ENCODE assay signal across 24 mouse cellular contexts in the genomic region with DNA sequence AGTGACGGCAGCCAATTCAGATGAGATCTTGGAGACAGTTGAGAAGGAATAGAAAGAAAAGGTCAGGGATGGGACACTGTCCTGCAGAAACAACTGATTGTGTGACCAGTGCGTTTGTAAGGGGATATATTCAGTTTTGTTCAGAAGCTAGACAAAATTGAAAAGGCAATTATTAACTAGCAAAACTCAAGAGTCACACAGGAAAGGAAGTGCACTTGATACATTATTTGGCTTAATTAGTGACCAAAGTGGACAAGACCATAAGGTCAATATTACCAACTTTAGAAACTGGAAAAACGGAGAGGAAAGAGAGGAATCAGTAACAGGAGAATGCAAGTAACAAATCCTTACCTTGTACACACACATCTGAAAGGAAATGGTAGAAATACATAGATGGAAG.
"Had no signal": no experiment of that assay in that cellular context is flagged by ENCODE, and none has a peak within 500 bp of the region (broad histone marks: within the 10 kb centered on the region; RNA-seq: fewer than 3 reads in every experiment).

No protein-coding gene starts in this region.

- H3K27me3 ChIP-seq: heart, embryonic 12.5 days; hindbrain, embryonic 12.5 days; intestine, embryonic 15.5 days; limb, embryonic 12.5 days; liver, embryonic 13.5 days had no signal

- H3K4me3 ChIP-seq: gastrocnemius, adult 2 months; heart, embryonic 10.5 days; heart, embryonic 12.5 days; hindbrain, embryonic 10.5 days; hindbrain, embryonic 12.5 days; intestine, embryonic 15.5 days; layer of hippocampus, adult 2 months; left cerebral cortex, adult 2 months; limb, embryonic 10.5 days; limb, embryonic 12.5 days; liver, embryonic 13.5 days had no signal

- H3K9me3 ChIP-seq: heart, embryonic 10.5 days; heart, embryonic 12.5 days; hindbrain, embryonic 10.5 days; hindbrain, embryonic 12.5 days; intestine, embryonic 15.5 days; limb, embryonic 10.5 days; limb, embryonic 12.5 days; liver, embryonic 13.5 days had no signal

- H3K27ac ChIP-seq: gastrocnemius, adult 2 months; heart, embryonic 10.5 days; hindbrain, embryonic 10.5 days; hindbrain, embryonic 12.5 days; hindbrain, embryonic 14.5 days; intestine, embryonic 15.5 days; layer of hippocampus, adult 2 months; left cerebral cortex, adult 2 months; limb, embryonic 10.5 days; limb, embryonic 12.5 days; liver, embryonic 13.5 days had no signal

- H3K4me2 ChIP-seq: heart, embryonic 12.5 days; hindbrain, embryonic 12.5 days; hindbrain, embryonic 14.5 days; intestine, embryonic 15.5 days; limb, embryonic 12.5 days; liver, embryonic 13.5 days had no signal

- ATAC-seq: forebrain, embryonic 16.5 days; hindbrain, embryonic 16.5 days; inflammation-experienced regulatory T-cells, adult 6 months; intestine, embryonic 15.5 days; intestine, postnatal 0 days had no signal

- H3K4me1 ChIP-seq: heart, embryonic 10.5 days; heart, embryonic 12.5 days; hindbrain, embryonic 10.5 days; hindbrain, embryonic 12.5 days; limb, embryonic 10.5 days; limb, embryonic 12.5 days; liver, embryonic 13.5 days had no signal

- H3K9ac ChIP-seq: heart, embryonic 12.5 days; hindbrain, embryonic 12.5 days; hindbrain, embryonic 14.5 days; intestine, embryonic 15.5 days; limb, embryonic 12.5 days; liver, embryonic 13.5 days had no signal

- DNase-seq: gastrocnemius, adult 2 months; gastrocnemius, postnatal 10 days; gastrocnemius, postnatal 25 days; heart, adult 18-20 months; heart, postnatal 10 days; heart, postnatal 4 days; kidney, postnatal 10 days; kidney, postnatal 4 days; liver; liver, embryonic 13.5 days had no signal
